Mouse (Mus musculus) stomach, postnatal 0 days (tissue): ENCODE measurements around the gene 1700037H04Rik.

Experiments
- CTCF ChIP-seq: IDR thresholded peaks from 2 replicates; pipeline ENCODE4 v1.5.1; 2016; ENCODE audit warnings: antibody characterized with exemption, low read depth, mild to moderate bottlenecking, moderate library complexity
- EP300 ChIP-seq: optimal IDR thresholded peaks from 2 replicates; pipeline ENCODE3; 2016; ENCODE audit warnings: antibody characterized with exemption

GRCm38 (mm10) chr2:131097087-131097486, 62.8 kb downstream of the 1700037H04Rik start:
- no peak for TF ChIP-seq EP300
- TF ChIP-seq CTCF: no peak
